8 mouse cellular contexts compared by ENCODE assay signal in genomic region chr3:159885781-159886400, GRCm38 (mm10). TPM values are rescaled to one million over a fixed set of nuclear protein-coding genes. Genes with fewer than 3 reads are reported as not detected.
A peak's percentile ranks its signal among the peaks of the same experiment; 100 is the strongest.
DNase-seq lines count a peak whose midpoint lies in the region; ATAC-seq and TF ChIP-seq lines count a peak whose summit lies in the region.

No protein-coding gene starts in this region.

- H3K9me3 ChIP-seq in limb, embryonic 14.5 days (ENCODE audit: control insufficient read depth, low read length), result no peaks in the 10 kb centered on the region
- H3K9me3 ChIP-seq in limb, embryonic 10.5 days (replicated peaks), result no peaks in the 10 kb centered on the region
- no peaks in the 10 kb centered on the region for H3K9me3 ChIP-seq in heart, embryonic 16.5 days (replicated peaks; ENCODE audit: control insufficient read depth, low read length)
- no peaks in the 10 kb centered on the region for H3K9me3 ChIP-seq in neural tube, embryonic 13.5 days

- peaks cover 5% of the 10 kb centered on the region for H3K36me3 ChIP-seq in limb, embryonic 14.5 days (ENCODE audit: control insufficient read depth, insufficient read depth, low read length)
- peaks cover 10% of the 10 kb centered on the region for H3K36me3 ChIP-seq in limb, embryonic 10.5 days
- H3K36me3 ChIP-seq in heart, embryonic 16.5 days (ENCODE audit: control insufficient read depth, insufficient read depth), result peaks cover 2% of the 10 kb centered on the region; the same call in 1 of the 2 replicates
- H3K36me3 ChIP-seq in neural tube, embryonic 13.5 days, result no peaks in the 10 kb centered on the region

- no peak for TF ChIP-seq POLR2A in limb, embryonic 14.5 days (IDR thresholded peaks at IDR 0.05; ENCODE audit: borderline replicate concordance, extremely low read depth, insufficient read depth, insufficient read length)

- peaks cover 22% of the 10 kb centered on the region for H3K4me1 ChIP-seq in limb, embryonic 14.5 days (ENCODE audit: control insufficient read depth, insufficient read depth, low read length)
- peaks cover 5% of the 10 kb centered on the region; the same call in 1 of the 2 replicates for H3K4me1 ChIP-seq in limb, embryonic 10.5 days
- peaks cover 32% of the 10 kb centered on the region for H3K4me1 ChIP-seq in heart, embryonic 16.5 days (ENCODE audit: control insufficient read depth, insufficient read depth, low read length)
- peaks cover 18% of the 10 kb centered on the region for H3K4me1 ChIP-seq in neural tube, embryonic 13.5 days (replicated peaks)

- peak; percentile 18 for DNase-seq in limb, embryonic 14.5 days (ENCODE audit: low spot score)
- no peak for DNase-seq in limb, embryonic 10.5 days (ENCODE audit: low spot score)
- DNase-seq in embryo, embryonic 9.5 days (ENCODE audit: extremely low spot score), result peak; percentile 19
- DNase-seq in spleen, adult 12 weeks (ENCODE audit: low spot score), result no peak
- DNase-seq in kidney, adult 9 months, result no peak
- no peak for DNase-seq in kidney, adult 8-10 months

- H3K9ac ChIP-seq in limb, embryonic 14.5 days (ENCODE audit: low read depth, low read length, severe bottlenecking), result no peak overlapping the region
- H3K9ac ChIP-seq in heart, embryonic 16.5 days (ENCODE audit: low read length), result no peak overlapping the region; the same call in 1 of the 2 replicates
- no peak overlapping the region for H3K9ac ChIP-seq in neural tube, embryonic 13.5 days

- 28% methylated on average over 1 of the region's 1 CpGs for WGBS in limb, embryonic 14.5 days
- WGBS in limb, embryonic 10.5 days, result 32% methylated on average over 1 of the region's 1 CpGs
- 10% methylated on average over 1 of the region's 1 CpGs for WGBS in heart, embryonic 16.5 days
- 0% methylated on average over 1 of the region's 1 CpGs for WGBS in neural tube, embryonic 13.5 days

- no peak overlapping the region for H3K27ac ChIP-seq in limb, embryonic 14.5 days (replicated peaks; ENCODE audit: low read depth, low read length)
- H3K27ac ChIP-seq in limb, embryonic 10.5 days, result no peak overlapping the region
- peak overlapping the region; percentile 88 for H3K27ac ChIP-seq in heart, embryonic 16.5 days (ENCODE audit: low read length)
- H3K27ac ChIP-seq in neural tube, embryonic 13.5 days (replicated peaks), result peak overlapping the region; percentile 65; the same call in 1 of the 2 replicates

- no peak overlapping the region for H3K4me3 ChIP-seq in limb, embryonic 14.5 days (replicated peaks; ENCODE audit: low read length)
- H3K4me3 ChIP-seq in limb, embryonic 10.5 days, result no peak overlapping the region
- H3K4me3 ChIP-seq in heart, embryonic 16.5 days (ENCODE audit: low read length), result no peak overlapping the region
- H3K4me3 ChIP-seq in neural tube, embryonic 13.5 days, result no peak overlapping the region

- H3K4me2 ChIP-seq in limb, embryonic 14.5 days (replicated peaks; ENCODE audit: low read depth, low read length, severe bottlenecking), result no peak overlapping the region
- H3K4me2 ChIP-seq in heart, embryonic 16.5 days (ENCODE audit: low read depth, low read length), result peak overlapping the region; percentile 39
- H3K4me2 ChIP-seq in neural tube, embryonic 13.5 days, result no peak overlapping the region

- H3K27me3 ChIP-seq in limb, embryonic 14.5 days (ENCODE audit: control insufficient read depth, insufficient read depth, low read length), result no peaks in the 10 kb centered on the region
- H3K27me3 ChIP-seq in limb, embryonic 10.5 days (ENCODE audit: low read depth, poor library complexity, severe bottlenecking), result no peaks in the 10 kb centered on the region
- no peaks in the 10 kb centered on the region for H3K27me3 ChIP-seq in heart, embryonic 16.5 days (ENCODE audit: control insufficient read depth, insufficient read depth, low read length)
- no peaks in the 10 kb centered on the region for H3K27me3 ChIP-seq in neural tube, embryonic 13.5 days

- peak; percentile 31; the same call in 1 of the 2 replicates for ATAC-seq in limb, embryonic 14.5 days (ENCODE audit: low FRiP score, low read depth)
- peak; percentile 46; the same call in 1 of the 2 replicates for ATAC-seq in heart, embryonic 16.5 days (replicated peaks; ENCODE audit: extremely low read depth, insufficient read depth, low FRiP score)
- ATAC-seq in neural tube, embryonic 13.5 days (ENCODE audit: low read depth), result peak; percentile 65

RNA-seq across cellular contexts. Expression of gene Wls, which starts 46.4 kb away (rescaled TPM):
- polyA plus RNA-seq in limb, embryonic 14.5 days (2012; rRNA removed), result 105 and 112 TPM in 2 replicates
- 185 and 205 TPM in 2 replicates for polyA plus RNA-seq in limb, embryonic 14.5 days (2014; fragmentation: Nextera tagmentation; extraction: Ambion mirVana)
- 101 and 122 TPM in 2 replicates for polyA plus RNA-seq in limb, embryonic 10.5 days (2016; fragmentation: Nextera tagmentation; extraction: Ambion mirVana)
- polyA plus RNA-seq in heart, embryonic 16.5 days (2015; fragmentation: Nextera tagmentation; extraction: Ambion mirVana), result 128 and 131 TPM in 2 replicates
- polyA plus RNA-seq in neural tube, embryonic 13.5 days (2015; fragmentation: Nextera tagmentation; extraction: Ambion mirVana), result 80.1 and 80.5 TPM in 2 replicates

Comparison
In these comparisons a context has a peak if more than half of its experiments do, and no peak if none do; other contexts are left out.
1. DNase-seq: peak in limb, embryonic 14.5 days (single experiment) and embryo, embryonic 9.5 days (single experiment); none in limb, embryonic 10.5 days (single experiment), spleen, adult 12 weeks (single experiment), kidney, adult 9 months (single experiment) and kidney, adult 8-10 months (0 of 2).
2. H3K27ac ChIP-seq: peak in heart, embryonic 16.5 days (single experiment) and neural tube, embryonic 13.5 days (single experiment); none in limb, embryonic 14.5 days (single experiment) and limb, embryonic 10.5 days (single experiment).
3. Peak in every context shown above with its lines, with median percentiles within 50 percentile points of each other: ATAC-seq.